Mouse (Mus musculus): Measurements from ENCODE around the gene B3galt4. TPM values are rescaled to one million over a fixed set of nuclear protein-coding genes. Genes with fewer than 3 reads are reported as not detected.
"Not testable (repeated sequence)": the region's sequence is repeated elsewhere in the genome, so short reads cannot be mapped to it uniquely, and the experiment has no call there.

B3galt4 gene
- 3.6 and 4.5 TPM in 2 replicates for polyA plus RNA-seq (2016; fragmentation: Nextera tagmentation; extraction: Ambion mirVana)

DNA sequence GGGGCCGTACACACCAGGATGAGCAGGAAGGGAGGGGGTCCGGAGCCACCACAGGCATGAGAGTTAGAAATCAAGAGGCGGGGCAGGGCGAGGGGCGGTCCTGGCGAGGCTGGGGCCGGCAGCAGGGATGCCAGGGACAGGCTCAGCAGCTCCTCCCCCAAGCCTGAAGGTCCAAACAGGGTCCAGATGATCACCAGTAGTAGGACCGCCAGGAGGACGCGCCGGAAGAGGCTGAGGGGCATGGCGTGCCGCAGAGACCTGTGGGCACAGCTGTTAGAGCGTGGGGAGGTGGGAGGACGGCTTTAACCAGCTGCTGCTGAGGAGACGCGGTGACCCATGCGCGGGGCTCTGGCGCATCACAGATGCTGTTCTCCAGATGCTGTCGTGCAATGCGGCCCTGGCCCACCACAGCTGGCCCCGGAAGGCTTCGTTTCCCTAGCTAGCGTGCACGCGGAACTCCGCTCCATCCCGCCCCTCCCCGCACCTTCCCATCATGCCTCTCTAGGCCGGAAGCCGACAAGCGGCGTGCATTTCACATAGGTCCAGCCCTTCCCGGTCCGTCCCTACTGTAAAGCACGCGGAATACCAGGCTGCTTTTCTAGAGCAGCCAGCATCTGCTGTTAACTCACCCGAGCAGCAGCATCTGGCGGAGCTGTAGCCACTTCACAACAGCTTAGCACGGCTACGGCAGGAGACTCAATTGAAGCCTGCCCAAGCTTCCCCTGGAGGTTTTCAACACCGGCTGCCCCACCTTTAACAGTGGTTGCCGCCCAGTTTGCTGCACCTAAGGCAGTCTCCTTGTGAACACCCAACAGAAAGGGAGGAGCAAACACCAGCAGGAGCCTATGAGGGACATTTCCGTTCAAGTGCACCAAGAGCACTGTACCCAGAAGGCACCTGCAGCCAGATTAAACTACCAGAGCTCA is at the start of gene B3galt4:
Gene B3galt4, minus strand, starts transcription at position 468 of the 926 bp plus-strand sequence.
- peak within 1 kb of the TSS; percentile 85 for H3K4me3 ChIP-seq
- no peaks in the 10 kb centered on the region for H3K9me3 ChIP-seq
- H3K27me3 ChIP-seq (replicated peaks; ENCODE audit: low read depth, poor library complexity, severe bottlenecking): no peaks in the 10 kb centered on the region
- under 1% methylated on average over 45 of the region's 45 CpGs for WGBS
- peaks cover 78% of the 10 kb centered on the region for H3K36me3 ChIP-seq (replicated peaks)
- peak within 1 kb of the TSS; percentile 86 for H3K27ac ChIP-seq (replicated peaks)
- peaks cover 52% of the 10 kb centered on the region for H3K4me1 ChIP-seq
- DNase-seq (ENCODE audit: low spot score): peak; percentile 90

DNA sequence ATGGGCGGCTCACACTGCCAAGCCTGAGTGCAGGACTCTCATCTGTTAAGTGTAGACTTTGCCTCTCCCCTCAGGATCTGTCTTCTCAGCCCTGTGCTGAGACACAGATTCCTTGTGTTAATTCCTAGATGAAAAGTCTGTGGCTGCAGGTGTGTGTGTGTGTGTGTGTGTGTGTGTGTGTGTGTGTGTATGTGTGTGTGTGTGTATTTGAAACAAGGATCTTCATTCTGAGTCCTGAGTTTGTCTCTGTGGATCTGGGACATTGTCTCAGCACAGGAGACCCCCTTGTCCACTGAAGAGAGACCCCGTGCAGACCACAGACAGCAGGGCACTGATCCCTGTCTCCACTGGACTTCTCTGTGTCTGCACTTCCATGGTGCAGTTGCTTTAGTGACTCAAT is 49.5 kb upstream of the B3galt4 start:
- H3K27me3 ChIP-seq (replicated peaks; ENCODE audit: low read depth, poor library complexity, severe bottlenecking): peaks cover 61% of the 10 kb centered on the region

DNA sequence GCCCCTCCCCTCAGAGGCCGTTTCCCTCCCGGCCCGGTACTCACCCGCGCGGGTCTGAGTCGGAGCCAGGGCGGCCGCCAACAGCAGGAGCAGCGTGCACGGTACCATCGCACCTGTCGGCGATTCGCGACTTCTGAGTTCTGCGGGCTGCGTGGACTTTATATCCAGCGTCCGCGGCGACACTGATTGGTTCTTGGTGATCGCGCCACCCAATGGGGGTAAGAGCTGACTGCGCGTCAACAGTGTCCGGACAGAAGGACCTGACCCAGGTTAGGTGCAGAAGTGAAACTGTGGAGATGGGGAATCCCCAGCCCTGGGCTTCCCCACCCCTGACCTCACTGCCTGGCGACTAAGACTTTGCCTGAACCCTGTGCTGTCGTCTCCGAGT is 48.9 kb upstream of the B3galt4 start, which contains the start of gene H2-K1:
Gene H2-K1, minus strand, starts transcription at position 198 of the 388 bp plus-strand sequence.
- peak; percentile 75 for DNase-seq (ENCODE audit: low spot score)
- Histone ChIP-seq H3K27ac (replicated peaks) (no peak within 1 kb of the TSS; the same call in 1 of the 2 replicates), H3K27me3 (replicated peaks; ENCODE audit: low read depth, poor library complexity, severe bottlenecking) (peaks cover 61% of the 10 kb centered on the region), H3K36me3 (replicated peaks) (no peaks in the 10 kb centered on the region), H3K9me3 (no peaks in the 10 kb centered on the region), H3K4me3 (peak within 1 kb of the TSS; percentile 68), H3K4me1 (peaks cover 13% of the 10 kb centered on the region)
- WGBS: 1% methylated on average over 30 of the region's 30 CpGs

More for the DNA sequence above, 49.5 kb upstream of the B3galt4 start:
- not testable (repeated sequence) for H3K27ac ChIP-seq (replicated peaks); DNase-seq (ENCODE audit: low spot score); H3K36me3 ChIP-seq (replicated peaks); H3K4me3 ChIP-seq; H3K9me3 ChIP-seq
- peaks cover 13% of the 10 kb centered on the region for H3K4me1 ChIP-seq
- 39% methylated on average over 2 of the region's 2 CpGs for WGBS

DNA sequence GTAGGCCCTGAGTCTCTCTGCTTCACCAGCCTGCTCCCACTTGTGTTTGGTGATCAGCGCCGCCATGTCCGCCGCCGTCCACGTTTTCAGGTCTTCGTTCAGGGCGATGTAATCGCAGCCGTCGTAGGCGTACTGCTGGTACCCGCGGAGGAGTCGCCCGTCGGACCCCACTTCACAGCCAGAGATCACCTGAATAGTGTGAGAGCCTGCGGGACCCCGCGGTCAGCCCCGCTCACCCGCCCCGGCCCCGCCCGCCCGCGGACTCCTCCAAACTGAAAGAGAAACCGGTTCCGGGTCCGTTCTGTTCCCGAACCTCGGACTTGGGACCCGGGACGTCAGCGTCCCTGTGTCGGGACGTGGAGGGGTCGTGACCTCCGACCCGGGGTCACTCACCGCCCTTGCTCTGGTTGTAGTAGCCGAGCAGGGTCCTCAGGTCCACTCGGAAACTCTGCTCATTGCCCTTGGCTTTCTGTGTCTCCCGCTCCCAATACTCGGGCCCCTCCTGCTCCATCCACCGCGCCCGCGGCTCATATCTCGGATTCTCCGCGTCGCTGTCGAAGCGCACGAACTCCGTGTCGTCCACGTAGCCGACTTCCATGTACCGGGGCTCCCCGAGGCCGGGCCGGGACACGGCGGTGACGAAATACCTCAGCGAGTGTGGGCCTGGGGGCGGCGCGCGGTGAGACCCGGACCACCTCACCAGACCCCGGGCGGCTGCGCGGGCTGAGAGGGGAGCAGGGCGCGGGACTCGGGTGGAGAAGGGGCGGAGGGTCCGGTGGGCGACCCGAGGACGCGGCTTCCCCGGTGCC is 48.3 kb upstream of the B3galt4 start:
- peaks cover 13% of the 10 kb centered on the region for H3K4me1 ChIP-seq
- H3K27me3 ChIP-seq (replicated peaks; ENCODE audit: low read depth, poor library complexity, severe bottlenecking): peaks cover 61% of the 10 kb centered on the region
- DNase-seq (ENCODE audit: low spot score): peak; percentile 23
- peak overlapping the region; percentile 68 for H3K4me3 ChIP-seq
- no peaks in the 10 kb centered on the region for H3K36me3 ChIP-seq (replicated peaks)
- H3K9me3 ChIP-seq: no peaks in the 10 kb centered on the region
- no peak overlapping the region; the same call in 1 of the 2 replicates for H3K27ac ChIP-seq (replicated peaks)
- 3% methylated on average over 87 of the region's 87 CpGs for WGBS

DNA sequence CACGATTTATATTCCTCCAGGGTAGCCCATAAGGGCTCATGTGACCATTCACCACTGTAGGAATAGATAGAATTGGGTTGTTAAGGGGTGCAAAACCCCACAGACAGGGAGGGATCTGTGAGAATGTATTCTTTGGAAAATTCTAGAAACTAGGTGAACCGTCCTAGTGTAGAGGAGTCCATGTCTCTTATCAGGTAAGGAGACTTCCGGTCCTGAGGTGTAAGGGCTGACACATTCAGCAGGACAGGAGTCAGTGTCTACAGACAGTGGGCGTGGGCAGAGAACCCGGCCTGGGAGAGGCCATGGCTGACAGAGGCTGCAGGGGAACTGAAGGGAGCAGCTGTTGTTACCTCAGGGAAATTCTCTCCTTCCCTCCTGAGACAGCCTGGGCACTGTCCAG is 47.4 kb upstream of the B3galt4 start:
- not testable (repeated sequence) for DNase-seq (ENCODE audit: low spot score); H3K27ac ChIP-seq (replicated peaks); H3K36me3 ChIP-seq (replicated peaks); H3K4me3 ChIP-seq; H3K9me3 ChIP-seq
- Histone ChIP-seq H3K27me3 (replicated peaks; ENCODE audit: low read depth, poor library complexity, severe bottlenecking) (peaks cover 61% of the 10 kb centered on the region), H3K4me1 (peaks cover 13% of the 10 kb centered on the region)
- WGBS: 52% methylated on average over 5 of the region's 5 CpGs

DNA sequence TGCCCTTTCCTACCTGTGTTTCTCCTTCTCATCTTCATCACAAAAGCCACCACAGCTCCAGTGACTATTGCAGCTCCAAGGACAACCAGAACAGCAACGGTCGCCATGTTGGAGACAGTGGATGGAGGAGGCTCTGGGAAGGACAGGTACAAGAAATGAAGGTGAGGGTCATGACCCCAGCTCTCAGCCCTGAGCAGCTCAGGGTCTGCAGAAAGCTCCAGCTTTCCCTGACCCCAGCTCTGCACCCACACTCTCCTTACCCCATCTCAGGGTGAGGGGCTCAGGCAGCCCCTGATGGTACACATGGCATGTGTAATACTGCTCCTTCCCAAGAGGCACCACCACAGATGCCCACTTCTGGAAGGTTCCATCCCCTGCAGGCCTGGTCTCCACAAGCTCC is 45.7 kb upstream of the B3galt4 start:
- WGBS: 89% methylated on average over 2 of the region's 2 CpGs
- Histone ChIP-seq H3K27me3 (replicated peaks; ENCODE audit: low read depth, poor library complexity, severe bottlenecking) (peaks cover 54% of the 10 kb centered on the region), H3K4me1 (peaks cover 13% of the 10 kb centered on the region)
- not testable (repeated sequence) for H3K4me3 ChIP-seq; DNase-seq (ENCODE audit: low spot score); H3K9me3 ChIP-seq; H3K36me3 ChIP-seq (replicated peaks); H3K27ac ChIP-seq (replicated peaks)

DNA sequence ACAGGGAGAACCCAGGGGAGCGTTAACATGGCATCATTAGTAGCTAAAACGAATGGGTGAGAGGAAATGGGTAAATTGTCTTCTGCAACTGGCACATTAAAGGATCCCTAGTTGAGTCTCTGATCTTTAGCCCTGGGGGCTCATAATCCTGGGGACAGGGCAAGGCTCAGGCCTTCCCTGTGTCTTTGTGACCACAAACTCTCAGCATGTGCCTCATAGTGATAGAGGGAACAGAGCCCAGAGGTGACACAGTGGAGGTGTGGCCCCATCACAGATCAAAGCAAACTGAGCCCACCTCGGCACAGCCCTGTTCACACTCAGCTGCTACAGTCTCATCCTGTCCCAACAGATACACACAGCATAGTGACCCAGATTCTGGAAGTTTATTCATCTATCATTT is 44.4 kb upstream of the B3galt4 start:
- no peaks in the 10 kb centered on the region for H3K9me3 ChIP-seq
- H3K27me3 ChIP-seq (replicated peaks; ENCODE audit: low read depth, poor library complexity, severe bottlenecking): peaks cover 40% of the 10 kb centered on the region
- DNase-seq (ENCODE audit: low spot score): no peak
- H3K36me3 ChIP-seq (replicated peaks): no peaks in the 10 kb centered on the region
- 69% methylated on average over 3 of the region's 3 CpGs for WGBS
- H3K4me1 ChIP-seq: peaks cover 13% of the 10 kb centered on the region
- H3K4me3 ChIP-seq: no peak overlapping the region
- no peak overlapping the region for H3K27ac ChIP-seq (replicated peaks)

GRCm38 (mm10) chr17:33994959-33995358 is 43.7 kb upstream of the B3galt4 start:
- peaks cover 35% of the 10 kb centered on the region for H3K27me3 ChIP-seq (replicated peaks; ENCODE audit: low read depth, poor library complexity, severe bottlenecking)
- no peaks in the 10 kb centered on the region for H3K9me3 ChIP-seq
- no peak overlapping the region for H3K4me3 ChIP-seq
- no peak for DNase-seq (ENCODE audit: low spot score)
- no peaks in the 10 kb centered on the region for H3K36me3 ChIP-seq (replicated peaks)
- H3K4me1 ChIP-seq: peaks cover 9% of the 10 kb centered on the region
- 89% methylated on average over 8 of the region's 8 CpGs for WGBS
- no peak overlapping the region for H3K27ac ChIP-seq (replicated peaks)

DNA sequence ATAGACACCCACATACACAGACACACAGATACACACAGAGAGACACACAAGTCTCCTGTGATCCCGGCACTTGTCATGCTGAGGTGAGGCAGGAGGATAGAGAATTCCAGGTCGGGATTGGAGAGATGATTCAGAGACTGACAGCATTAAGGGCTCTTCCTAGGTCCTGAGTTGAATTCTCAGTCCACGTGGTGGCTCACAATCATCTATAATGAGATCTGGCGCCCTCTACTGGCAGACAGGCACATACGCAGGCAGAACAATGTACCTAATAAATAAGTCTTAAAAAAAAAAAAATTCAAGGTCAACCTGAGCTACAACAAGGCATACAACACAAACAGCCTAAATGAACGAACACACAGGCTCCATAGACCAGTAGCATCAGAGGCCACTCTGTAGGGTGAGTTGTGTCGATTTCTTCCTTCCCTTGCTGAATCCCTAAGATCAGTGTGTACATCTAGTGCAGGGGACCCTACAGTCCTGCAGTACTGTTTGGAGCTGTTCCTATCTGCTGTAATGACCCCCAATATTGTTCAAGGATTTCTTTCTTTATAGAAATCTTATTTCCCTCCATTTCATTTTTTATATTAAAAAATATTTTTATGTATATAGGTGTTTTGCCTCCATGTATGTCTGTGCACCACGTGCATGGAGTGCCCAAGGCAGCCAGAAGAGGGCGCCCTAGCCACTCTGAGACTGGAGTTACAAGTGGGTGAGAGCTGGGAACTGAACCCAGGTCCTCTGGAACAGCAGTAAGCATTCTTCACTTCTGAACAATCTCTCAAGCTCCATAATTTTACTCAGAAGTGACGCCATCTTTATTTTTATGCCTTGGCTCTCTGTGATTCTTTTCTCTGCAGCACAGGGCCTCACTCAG is 40.7 kb upstream of the B3galt4 start:
- Histone ChIP-seq H3K36me3 (replicated peaks) (no peaks in the 10 kb centered on the region), H3K27ac (replicated peaks) (no peak overlapping the region), H3K27me3 (replicated peaks; ENCODE audit: low read depth, poor library complexity, severe bottlenecking) (peaks cover 16% of the 10 kb centered on the region), H3K9me3 (no peaks in the 10 kb centered on the region), H3K4me1 (no peaks in the 10 kb centered on the region), H3K4me3 (no peak overlapping the region)
- 30% methylated on average over 10 of the region's 10 CpGs for WGBS
- peak; percentile 64 for DNase-seq (ENCODE audit: low spot score)

GRCm38 (mm10) chr17:33982136-33982535 is 30.8 kb upstream of the B3galt4 start:
- peak; percentile 70 for DNase-seq (ENCODE audit: low spot score)
- H3K4me3 ChIP-seq: peak overlapping the region; percentile 67
- not testable (repeated sequence) for H3K9me3 ChIP-seq; H3K36me3 ChIP-seq (replicated peaks); H3K27ac ChIP-seq (replicated peaks)
- peaks cover 38% of the 10 kb centered on the region for H3K27me3 ChIP-seq (replicated peaks; ENCODE audit: low read depth, poor library complexity, severe bottlenecking)
- peaks cover 38% of the 10 kb centered on the region for H3K4me1 ChIP-seq
- 13% methylated on average over 8 of the region's 8 CpGs for WGBS

- H3K4me3 ChIP-seq: peak overlapping the region; percentile 67
- peak; percentile 93 for DNase-seq (ENCODE audit: low spot score)
- not testable (repeated sequence) for H3K9me3 ChIP-seq; H3K36me3 ChIP-seq (replicated peaks)
- peaks cover 46% of the 10 kb centered on the region for H3K27me3 ChIP-seq (replicated peaks; ENCODE audit: low read depth, poor library complexity, severe bottlenecking)
- WGBS: 1% methylated on average over 27 of the region's 27 CpGs
- peaks cover 38% of the 10 kb centered on the region for H3K4me1 ChIP-seq
- peak overlapping the region; percentile 90 for H3K27ac ChIP-seq (replicated peaks)
Observed at GRCm38 (mm10) chr17:33981192-33981909, 30.1 kb upstream of the B3galt4 start.
